Mouse (Mus musculus) kidney, adult 2 months (tissue): ENCODE measurements at regions not wholly inside any gene's neighbourhood (a gene's known extent, or its start where the extent isn't known, plus 50 kb on each side); places are given as distances from the start of the nearest gene placed in this dataset.

Source experiments
- CTCF ChIP-seq: fragments of 200-500 bp; conservative IDR thresholded peaks from 2 replicates; pipeline ENCODE4 v1.5.1; 2011; ENCODE audit warnings: low read depth, mild to moderate bottlenecking, control low read depth, low read length, moderate library complexity, mixed read lengths; ENCODE audit not compliant: insufficient read depth, insufficient read length
- POLR2A ChIP-seq: fragments of 200-500 bp; IDR thresholded peaks from one replicate; pipeline ENCODE4 v1.6.1; 2011; ENCODE audit warnings: low read depth, low read length, control low read depth

- no peak for TF ChIP-seq CTCF
- no peak for TF ChIP-seq POLR2A
These were observed 131.2 kb downstream of the Dact1 start for GRCm38 (mm10) chr12:71440863-71441262.
